Mouse (Mus musculus): ENCODE measurements around the gene Spryd4. TPM values are rescaled to one million over a fixed set of nuclear protein-coding genes. Genes with fewer than 3 reads are reported as not detected.
A peak's percentile ranks its signal among the peaks of the same experiment; 100 is the strongest.

Spryd4 gene
- polyA plus RNA-seq, 1 experiment, result 13.5 TPM

DNA sequence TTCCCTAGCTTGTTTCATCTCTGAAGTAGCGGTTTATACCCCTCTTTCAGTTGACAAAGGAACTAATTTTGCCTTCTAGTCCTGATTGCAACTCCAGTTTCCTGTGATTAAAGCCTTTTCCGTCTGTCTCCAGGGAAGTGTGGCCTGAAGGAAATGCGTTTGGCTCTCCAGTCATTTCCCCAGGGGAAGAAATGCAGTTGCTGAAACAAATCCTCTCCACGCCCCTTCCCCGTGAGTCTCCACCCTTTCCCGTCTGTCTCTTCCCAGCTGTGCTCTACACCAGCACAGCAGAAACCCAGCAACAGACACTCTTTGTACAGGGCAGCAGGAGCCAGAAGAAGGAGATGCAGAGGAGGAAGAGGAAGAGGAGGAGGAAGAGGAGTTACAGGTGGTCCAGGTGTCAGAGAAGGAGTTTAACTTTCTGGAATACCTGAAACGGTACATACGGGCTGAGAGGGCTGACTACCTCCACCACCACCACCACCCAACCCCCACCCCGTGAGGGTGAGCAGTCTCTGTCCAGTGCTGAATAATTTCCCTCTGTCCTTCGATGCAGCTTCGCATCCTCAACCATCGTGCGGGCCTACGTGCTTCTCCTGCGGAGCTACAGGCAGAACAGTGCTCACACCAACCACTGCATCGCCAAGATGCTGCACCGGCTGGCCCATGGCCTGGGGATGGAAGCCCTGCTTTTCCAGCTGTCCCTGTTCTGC, 35.6 kb upstream of the Spryd4 start:
- no peak overlapping the region for H3K27ac ChIP-seq (ENCODE audit: insufficient read depth, low read length)
- no peak for TF ChIP-seq POLR2A (IDR thresholded peaks at IDR 0.05; ENCODE audit: borderline replicate concordance, insufficient read depth, low read length)
- TF ChIP-seq CTCF (IDR thresholded peaks at IDR 0.05; ENCODE audit: borderline replicate concordance, insufficient read depth, low read depth, low read length), result no peak
- H3K4me3 ChIP-seq (replicated peaks; ENCODE audit: insufficient read depth, low read depth, low read length), result no peak overlapping the region
- WGBS, result 76% methylated on average over 17 of the region's 17 CpGs
- H3K4me1 ChIP-seq (ENCODE audit: control insufficient read depth, insufficient read depth, low read length), result no peaks in the 10 kb centered on the region
- no peaks in the 10 kb centered on the region for H3K27me3 ChIP-seq (ENCODE audit: control insufficient read depth, insufficient read depth, low read length)
- no peak for DNase-seq

DNA sequence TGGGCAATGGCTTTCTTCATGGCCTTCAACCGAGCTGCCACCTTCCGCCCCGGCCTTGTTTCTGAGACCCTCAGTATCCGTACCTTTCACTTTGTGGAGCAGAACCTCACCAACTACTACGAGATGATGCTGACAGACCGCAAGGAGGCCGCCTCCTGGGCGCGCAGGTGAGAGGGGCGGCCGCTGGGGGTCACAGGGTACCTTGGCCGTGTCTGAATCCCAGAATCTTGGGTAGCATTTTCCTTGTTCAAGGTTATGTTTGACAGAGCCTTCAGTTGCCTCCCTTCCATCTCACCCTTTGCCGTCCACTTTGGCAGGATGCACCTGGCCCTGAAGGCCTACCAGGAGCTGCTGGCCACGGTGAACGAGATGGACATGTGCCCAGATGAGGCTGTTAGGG, 32.5 kb upstream of the Spryd4 start:
- WGBS, result 89% methylated on average over 15 of the region's 15 CpGs
- no peaks in the 10 kb centered on the region for H3K27me3 ChIP-seq (ENCODE audit: control insufficient read depth, insufficient read depth, low read length)
- TF ChIP-seq POLR2A (IDR thresholded peaks at IDR 0.05; ENCODE audit: borderline replicate concordance, insufficient read depth, low read length), result no peak
- TF ChIP-seq CTCF (IDR thresholded peaks at IDR 0.05; ENCODE audit: borderline replicate concordance, insufficient read depth, low read depth, low read length), result no peak
- no peaks in the 10 kb centered on the region for H3K4me1 ChIP-seq (ENCODE audit: control insufficient read depth, insufficient read depth, low read length)
- H3K27ac ChIP-seq (ENCODE audit: insufficient read depth, low read length), result no peak overlapping the region
- H3K4me3 ChIP-seq (replicated peaks; ENCODE audit: insufficient read depth, low read depth, low read length), result no peak overlapping the region
- no peak for DNase-seq

DNA sequence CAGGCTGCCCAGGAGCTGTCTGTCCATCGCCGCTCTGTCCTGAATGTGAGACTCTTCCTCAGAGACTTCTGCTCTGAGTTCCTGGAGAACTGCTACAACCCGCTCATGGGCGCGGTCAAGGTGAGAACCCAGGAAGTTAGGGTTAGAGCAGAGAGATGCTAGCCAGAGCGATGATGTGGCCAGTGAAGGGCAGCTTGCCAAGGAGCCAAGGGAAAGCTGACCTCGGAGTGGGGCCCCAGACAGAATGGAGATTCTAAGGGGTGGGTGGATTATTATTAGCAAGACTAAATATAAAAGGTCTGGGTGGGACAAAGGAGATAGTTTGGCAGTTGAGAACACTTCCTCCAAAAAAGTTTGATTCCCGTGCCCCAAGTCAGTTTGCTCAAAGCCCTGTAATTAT, 31.6 kb upstream of the Spryd4 start:
- Histone ChIP-seq H3K27me3 (ENCODE audit: control insufficient read depth, insufficient read depth, low read length) (no peaks in the 10 kb centered on the region), H3K4me3 (replicated peaks; ENCODE audit: insufficient read depth, low read depth, low read length) (no peak overlapping the region), H3K4me1 (ENCODE audit: control insufficient read depth, insufficient read depth, low read length) (no peaks in the 10 kb centered on the region; the same call in 1 of the 2 replicates), H3K27ac (ENCODE audit: insufficient read depth, low read length) (no peak overlapping the region)
- no peak for DNase-seq
- 89% methylated on average over 8 of the region's 8 CpGs for WGBS
- TF ChIP-seq CTCF (IDR thresholded peaks at IDR 0.05; ENCODE audit: borderline replicate concordance, insufficient read depth, low read depth, low read length), result no peak
- no peak for TF ChIP-seq POLR2A (IDR thresholded peaks at IDR 0.05; ENCODE audit: borderline replicate concordance, insufficient read depth, low read length)

DNA sequence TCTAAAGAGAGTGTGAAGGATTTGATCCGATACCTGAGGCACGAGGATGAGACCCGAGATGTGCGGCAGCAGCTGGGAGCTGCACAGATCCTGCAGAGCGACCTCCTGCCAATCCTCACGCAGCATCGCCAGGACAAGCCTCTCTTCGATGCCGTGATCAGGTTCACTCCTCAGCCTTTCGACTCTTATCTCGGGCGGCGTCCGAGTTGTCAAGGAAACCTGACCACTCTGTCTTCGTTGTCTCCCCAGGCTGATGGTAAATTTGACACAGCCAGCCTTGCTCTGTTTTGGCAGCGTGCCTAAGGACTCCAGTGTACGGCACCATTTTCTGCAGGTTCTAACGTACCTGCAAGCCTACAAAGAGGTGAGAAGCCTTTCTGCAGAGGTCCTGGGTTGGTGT, 28.5 kb upstream of the Spryd4 start:
- Histone ChIP-seq H3K4me1 (ENCODE audit: control insufficient read depth, insufficient read depth, low read length) (peaks cover 4% of the 10 kb centered on the region; the same call in 1 of the 2 replicates), H3K27me3 (ENCODE audit: control insufficient read depth, insufficient read depth, low read length) (no peaks in the 10 kb centered on the region), H3K4me3 (replicated peaks; ENCODE audit: insufficient read depth, low read depth, low read length) (no peak overlapping the region), H3K27ac (ENCODE audit: insufficient read depth, low read length) (no peak overlapping the region)
- no peak for DNase-seq
- 80% methylated on average over 18 of the region's 18 CpGs for WGBS
- TF ChIP-seq POLR2A (IDR thresholded peaks at IDR 0.05; ENCODE audit: borderline replicate concordance, insufficient read depth, low read length) (no peak), CTCF (IDR thresholded peaks at IDR 0.05; ENCODE audit: borderline replicate concordance, insufficient read depth, low read depth, low read length) (no peak)

DNA sequence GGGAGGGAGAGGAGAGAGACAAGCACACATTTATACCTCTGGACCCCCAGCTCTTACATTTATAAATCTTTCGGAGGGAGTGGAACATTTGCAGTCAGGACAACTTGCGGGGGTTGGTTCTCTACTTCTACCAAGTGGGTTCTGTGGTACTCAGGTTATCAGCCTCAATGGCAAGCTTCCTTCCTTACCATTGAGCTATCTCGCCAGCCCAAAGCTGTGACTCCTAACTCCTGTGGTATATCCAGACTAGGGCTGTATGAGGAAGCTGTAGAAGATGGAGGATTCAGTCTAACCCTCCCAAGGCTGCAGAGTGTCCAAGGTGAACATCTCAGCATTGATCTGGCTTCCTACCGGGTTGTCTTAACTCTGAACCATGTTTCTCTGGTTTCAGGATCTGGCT, 27.5 kb upstream of the Spryd4 start:
- H3K4me1 ChIP-seq (ENCODE audit: control insufficient read depth, insufficient read depth, low read length), result peaks cover 4% of the 10 kb centered on the region; the same call in 1 of the 2 replicates
- no peak for DNase-seq
- TF ChIP-seq CTCF (IDR thresholded peaks at IDR 0.05; ENCODE audit: borderline replicate concordance, insufficient read depth, low read depth, low read length), result no peak
- no peak for TF ChIP-seq POLR2A (IDR thresholded peaks at IDR 0.05; ENCODE audit: borderline replicate concordance, insufficient read depth, low read length)
- over 99% methylated on average over 4 of the region's 4 CpGs for WGBS
- H3K27ac ChIP-seq (ENCODE audit: insufficient read depth, low read length), result no peak overlapping the region
- H3K27me3 ChIP-seq (ENCODE audit: control insufficient read depth, insufficient read depth, low read length), result no peaks in the 10 kb centered on the region
- no peak overlapping the region for H3K4me3 ChIP-seq (replicated peaks; ENCODE audit: insufficient read depth, low read depth, low read length)

DNA sequence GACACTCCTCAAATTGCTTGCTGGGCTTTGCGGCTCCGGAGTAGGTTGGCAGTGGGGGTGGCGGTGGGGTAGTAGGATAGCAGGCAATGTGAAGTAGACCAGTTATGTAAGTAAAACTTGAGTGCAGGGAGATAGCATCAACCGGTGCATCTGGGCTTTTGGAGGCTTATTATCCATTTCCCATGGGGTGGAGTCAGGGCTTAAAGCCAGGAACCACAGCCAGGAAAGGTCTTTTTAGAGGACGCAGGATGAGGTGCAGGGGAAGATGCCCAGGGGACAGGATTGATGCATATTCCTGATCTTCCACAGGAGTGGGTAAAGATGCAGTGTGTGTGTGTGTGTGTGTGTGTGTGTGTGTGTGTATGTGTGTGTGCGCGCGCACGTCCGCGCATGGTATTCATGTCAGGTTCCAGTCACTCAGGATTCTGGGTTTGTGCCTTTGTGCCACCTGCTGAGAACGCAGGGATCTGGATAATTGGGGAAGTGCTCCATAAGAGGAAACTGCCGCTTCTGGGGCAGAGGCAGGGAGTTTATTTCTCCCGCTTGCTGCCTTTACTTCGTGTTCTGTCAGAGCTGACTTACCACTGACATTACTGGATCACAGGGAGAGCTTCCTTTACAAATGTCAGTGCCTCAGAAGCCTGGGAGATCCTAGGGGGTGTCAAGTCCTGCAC, 26.3 kb upstream of the Spryd4 start:
- 41% methylated on average over 15 of the region's 15 CpGs for WGBS
- H3K4me1 ChIP-seq (ENCODE audit: control insufficient read depth, insufficient read depth, low read length), result peaks cover 5% of the 10 kb centered on the region; the same call in 1 of the 2 replicates
- no peak overlapping the region for H3K27ac ChIP-seq (ENCODE audit: insufficient read depth, low read length)
- peak; percentile 38 to 56 for DNase-seq
- TF ChIP-seq POLR2A (IDR thresholded peaks at IDR 0.05; ENCODE audit: borderline replicate concordance, insufficient read depth, low read length), result no peak
- no peak for TF ChIP-seq CTCF (IDR thresholded peaks at IDR 0.05; ENCODE audit: borderline replicate concordance, insufficient read depth, low read depth, low read length)
- H3K27me3 ChIP-seq (ENCODE audit: control insufficient read depth, insufficient read depth, low read length), result no peaks in the 10 kb centered on the region
- peak overlapping the region; percentile 25 for H3K4me3 ChIP-seq (replicated peaks; ENCODE audit: insufficient read depth, low read depth, low read length)

DNA sequence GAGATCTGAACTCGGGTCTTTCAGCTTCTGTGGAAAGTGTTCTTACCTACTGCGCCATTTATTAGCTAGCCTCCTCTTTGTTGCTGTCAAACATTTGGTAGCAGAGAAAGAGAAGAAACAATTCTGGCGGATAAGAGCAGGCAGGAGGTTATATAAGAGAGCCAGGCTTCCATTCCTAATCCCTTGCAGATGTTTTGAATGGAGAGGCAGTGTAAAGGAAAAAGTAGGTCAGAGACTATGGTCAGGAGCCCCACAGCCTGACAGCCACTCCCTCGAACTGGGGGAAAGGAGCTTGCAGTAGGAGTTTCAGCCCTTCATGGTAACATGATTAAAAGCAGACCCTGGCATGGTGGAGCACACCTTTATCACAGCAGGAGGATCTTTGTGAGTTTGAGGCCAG, 24.7 kb upstream of the Spryd4 start:
- no peak for DNase-seq
- WGBS, result 81% methylated on average over 4 of the region's 4 CpGs

More for the DNA sequence above, 24.7 kb upstream of the Spryd4 start:
- peaks cover 7% of the 10 kb centered on the region; the same call in 1 of the 2 replicates for H3K4me1 ChIP-seq (ENCODE audit: control insufficient read depth, insufficient read depth, low read length)
- no peak overlapping the region for H3K27ac ChIP-seq (ENCODE audit: insufficient read depth, low read length)
- H3K27me3 ChIP-seq (ENCODE audit: control insufficient read depth, insufficient read depth, low read length), result no peaks in the 10 kb centered on the region
- H3K4me3 ChIP-seq (replicated peaks; ENCODE audit: insufficient read depth, low read depth, low read length), result no peak overlapping the region
- TF ChIP-seq CTCF (IDR thresholded peaks at IDR 0.05; ENCODE audit: borderline replicate concordance, insufficient read depth, low read depth, low read length), result no peak
- TF ChIP-seq POLR2A (IDR thresholded peaks at IDR 0.05; ENCODE audit: borderline replicate concordance, insufficient read depth, low read length), result no peak

Data from cerebellum, adult 2 months (tissue).